Mouse (Mus musculus) G1E-ER4 (cell line): ENCODE measurements around the gene Dnah2. TPM values are rescaled to one million over a fixed set of nuclear protein-coding genes. Genes with fewer than 3 reads are reported as not detected.

ENCODE experiments used
- GATA1 ChIP-seq: IDR thresholded peaks from one replicate; pipeline ENCODE4 v1.8.0; 2012; ENCODE audit warnings: low read length, inconsistent platforms
- polyA plus RNA-seq: library from polyadenylated mRNA; stranded (reverse); fragments of >175 nt; gene quantifications from 2 replicates; pipeline ENCODE4 v1.2.3, GENCODE M21; 2012

Dnah2 gene
- polyA plus RNA-seq, 1 experiment: 0.01 TPM

- no peak for TF ChIP-seq GATA1
Measured at GRCm38 (mm10) chr11:69552622-69553340, 3.9 kb upstream of the Dnah2 start.

GRCm38 (mm10) chr11:69551310-69551709, 2.4 kb upstream of the Dnah2 start:
- TF ChIP-seq GATA1: no peak

- TF ChIP-seq GATA1: no peak
Measured at GRCm38 (mm10) chr11:69547071-69547470, 1.8 kb downstream of the Dnah2 start.

GRCm38 (mm10) chr11:69546423-69547053, 2.4 kb downstream of the Dnah2 start:
- TF ChIP-seq GATA1: no peak

- no peak for TF ChIP-seq GATA1
Measured at GRCm38 (mm10) chr11:69545957-69546356, 3.0 kb downstream of the Dnah2 start.

- TF ChIP-seq GATA1: no peak
Measured at GRCm38 (mm10) chr11:69543598-69543997, 5.3 kb downstream of the Dnah2 start.

- TF ChIP-seq GATA1: no peak
Measured at GRCm38 (mm10) chr11:69540700-69541099, 8.2 kb downstream of the Dnah2 start.

GRCm38 (mm10) chr11:69534990-69535389, 13.9 kb downstream of the Dnah2 start:
- TF ChIP-seq GATA1: no peak

GRCm38 (mm10) chr11:69532480-69533150, 16.3 kb downstream of the Dnah2 start:
- no peak for TF ChIP-seq GATA1

- no peak for TF ChIP-seq GATA1
Measured at GRCm38 (mm10) chr11:69528031-69528390, 20.9 kb downstream of the Dnah2 start.

- no peak for TF ChIP-seq GATA1
Measured at GRCm38 (mm10) chr11:69527098-69528030, 21.5 kb downstream of the Dnah2 start.

- no peak for TF ChIP-seq GATA1
Measured at GRCm38 (mm10) chr11:69526631-69527030, 22.3 kb downstream of the Dnah2 start.

- no peak for TF ChIP-seq GATA1
Measured at GRCm38 (mm10) chr11:69525661-69526060, 23.2 kb downstream of the Dnah2 start.

- no peak for TF ChIP-seq GATA1
Measured at GRCm38 (mm10) chr11:69523651-69524050, 25.3 kb downstream of the Dnah2 start.

GRCm38 (mm10) chr11:69521526-69522149, 27.3 kb downstream of the Dnah2 start:
- peak; percentile 52 for TF ChIP-seq GATA1

GRCm38 (mm10) chr11:69519976-69520375, 28.9 kb downstream of the Dnah2 start:
- no peak for TF ChIP-seq GATA1
